Mouse (Mus musculus) forebrain, embryonic 14.5 days (tissue): ENCODE results near the gene Dynll1. TPM values are rescaled to one million over a fixed set of nuclear protein-coding genes. Genes with fewer than 3 reads are reported as not detected.

Experiments used
- polyA plus RNA-seq: library from polyadenylated mRNA; unstranded; fragments of >200 nt; fragmentation: Nextera tagmentation; extraction: Ambion mirVana; gene quantifications from 2 replicates; pipeline ENCODE4 v1.2.1, GENCODE M21; 2014

The Dynll1 gene
- polyA plus RNA-seq, 1 experiment from 2014 or later: 1,740 TPM

Other genes with a start within 250 kb of the Dynll1 start
- gene Gm10401, start 202.7 kb downstream of the Dynll1 start, polyA plus RNA-seq: 39.4 and 50.4 TPM in 2 replicates
- gene Acads, start 181.7 kb downstream of the Dynll1 start, polyA plus RNA-seq: 17.7 and 18.8 TPM in 2 replicates
- 35.4 and 37.8 TPM in 2 replicates for gene Unc119b, start 166.0 kb downstream of the Dynll1 start, polyA plus RNA-seq
- gene Mlec, start 142.8 kb downstream of the Dynll1 start, polyA plus RNA-seq: 11.4 and 12.5 TPM in 2 replicates
- gene Cabp1, start 106.6 kb downstream of the Dynll1 start, polyA plus RNA-seq: 7.1 and 10.1 TPM in 2 replicates
- 101 and 105 TPM in 2 replicates for gene Pop5, start 65.2 kb downstream of the Dynll1 start, polyA plus RNA-seq
- gene Rnf10, start 28.1 kb downstream of the Dynll1 start, polyA plus RNA-seq: 64.3 and 75.2 TPM in 2 replicates
- gene Coq5, start 21.3 kb downstream of the Dynll1 start, polyA plus RNA-seq: 55.1 and 60.9 TPM in 2 replicates
- gene Srsf9, start 26.2 kb upstream of the Dynll1 start, polyA plus RNA-seq: 165 and 169 TPM in 2 replicates
- 30.1 and 32.9 TPM in 2 replicates for gene Gatc, start 40.2 kb upstream of the Dynll1 start, polyA plus RNA-seq
- 56.4 and 57.6 TPM in 2 replicates for gene Triap1, start 40.2 kb upstream of the Dynll1 start, polyA plus RNA-seq
- gene Cox6a1, start 48.0 kb upstream of the Dynll1 start, polyA plus RNA-seq: 1,083 and 1,200 TPM in 2 replicates
- gene Msi1, start 128.6 kb upstream of the Dynll1 start, polyA plus RNA-seq: 63.3 and 69.4 TPM in 2 replicates
- not detected in 2 replicates for gene Pla2g1b, start 165.3 kb upstream of the Dynll1 start, polyA plus RNA-seq
- gene Sirt4, start 183.7 kb upstream of the Dynll1 start, polyA plus RNA-seq: 19.5 and 24.3 TPM in 2 replicates
- gene Pxn, start 205.7 kb upstream of the Dynll1 start, polyA plus RNA-seq: 7.5 and 9.8 TPM in 2 replicates